Mouse (Mus musculus): ENCODE measurements at regions not wholly inside any gene's neighbourhood (a gene's known extent, or its start where the extent isn't known, plus 50 kb on each side); places are given as distances from the start of the nearest gene placed in this dataset.

GRCm38 (mm10) chr5:4697346-4698095 is 60.3 kb downstream of the Fzd1 start:
- no peak for DNase-seq (ENCODE audit: low read depth, low spot score)

GRCm38 (mm10) chr5:4696701-4697100 is 61.1 kb downstream of the Fzd1 start:
- no peak for DNase-seq (ENCODE audit: low read depth, low spot score)

GRCm38 (mm10) chr5:4689130-4689529 is 68.7 kb downstream of the Fzd1 start:
- DNase-seq (ENCODE audit: low read depth, low spot score), result no peak

GRCm38 (mm10) chr5:4675316-4675715 is 82.5 kb downstream of the Fzd1 start:
- DNase-seq (ENCODE audit: low read depth, low spot score), result no peak

- no peak for DNase-seq (ENCODE audit: low read depth, low spot score)
Observed at GRCm38 (mm10) chr5:4666381-4666780, 91.5 kb downstream of the Fzd1 start.

GRCm38 (mm10) chr5:4665978-4666377 is 91.9 kb downstream of the Fzd1 start:
- DNase-seq (ENCODE audit: low read depth, low spot score), result no peak

- no peak for DNase-seq (ENCODE audit: low read depth, low spot score)
Observed at GRCm38 (mm10) chr5:4664918-4665317, 92.9 kb downstream of the Fzd1 start.

- no peak for DNase-seq (ENCODE audit: low read depth, low spot score)
Observed at GRCm38 (mm10) chr5:4664488-4664887, 93.3 kb downstream of the Fzd1 start.

GRCm38 (mm10) chr5:4662198-4662585 is 95.6 kb downstream of the Fzd1 start:
- no peak for DNase-seq (ENCODE audit: low read depth, low spot score)

- DNase-seq (ENCODE audit: low read depth, low spot score), result no peak
Observed at GRCm38 (mm10) chr5:4661420-4662197, 96.2 kb downstream of the Fzd1 start.

- no peak for DNase-seq (ENCODE audit: low read depth, low spot score)
Observed at GRCm38 (mm10) chr5:4657982-4658381, 99.9 kb downstream of the Fzd1 start.

GRCm38 (mm10) chr5:4654186-4654585 is 103.6 kb downstream of the Fzd1 start:
- no peak for DNase-seq (ENCODE audit: low read depth, low spot score)

GRCm38 (mm10) chr5:4651167-4651955 is 106.5 kb downstream of the Fzd1 start:
- no peak for DNase-seq (ENCODE audit: low read depth, low spot score)

GRCm38 (mm10) chr5:4650709-4651108 is 107.1 kb downstream of the Fzd1 start:
- no peak for DNase-seq (ENCODE audit: low read depth, low spot score)

GRCm38 (mm10) chr5:4649858-4650556 is 107.8 kb downstream of the Fzd1 start:
- peak; percentile 40 for DNase-seq (ENCODE audit: low read depth, low spot score)

- DNase-seq (ENCODE audit: low read depth, low spot score), result no peak
Observed at GRCm38 (mm10) chr5:4641041-4641440, 116.8 kb downstream of the Fzd1 start.

GRCm38 (mm10) chr5:4633763-4634162 is 124.1 kb downstream of the Fzd1 start:
- no peak for DNase-seq (ENCODE audit: low read depth, low spot score)

- DNase-seq (ENCODE audit: low read depth, low spot score), result no peak
Observed at GRCm38 (mm10) chr5:4625206-4625605, 132.6 kb downstream of the Fzd1 start.

GRCm38 (mm10) chr5:4623625-4624024 is 134.2 kb downstream of the Fzd1 start:
- peak; percentile 68 for DNase-seq (ENCODE audit: low read depth, low spot score)

GRCm38 (mm10) chr5:4620513-4621210 is 137.2 kb downstream of the Fzd1 start:
- DNase-seq (ENCODE audit: low read depth, low spot score), result no peak

GRCm38 (mm10) chr5:4615233-4615632 is 142.6 kb downstream of the Fzd1 start:
- DNase-seq (ENCODE audit: low read depth, low spot score), result no peak

Measured in forelimb bud, embryonic 11.5 days (tissue).